Mouse (Mus musculus) urinary bladder, postnatal 14 days (tissue): ENCODE measurements at regions not wholly inside any gene's neighbourhood (a gene's known extent, or its start where the extent isn't known, plus 50 kb on each side); places are given as distances from the start of the nearest gene placed in this dataset.
A peak's percentile ranks its signal among the peaks of the same experiment; 100 is the strongest.

Source experiments
- DNase-seq: peaks from one replicate; pipeline ENCODE4 v3.0.0; 2021; ENCODE audit warnings: low spot score

DNA sequence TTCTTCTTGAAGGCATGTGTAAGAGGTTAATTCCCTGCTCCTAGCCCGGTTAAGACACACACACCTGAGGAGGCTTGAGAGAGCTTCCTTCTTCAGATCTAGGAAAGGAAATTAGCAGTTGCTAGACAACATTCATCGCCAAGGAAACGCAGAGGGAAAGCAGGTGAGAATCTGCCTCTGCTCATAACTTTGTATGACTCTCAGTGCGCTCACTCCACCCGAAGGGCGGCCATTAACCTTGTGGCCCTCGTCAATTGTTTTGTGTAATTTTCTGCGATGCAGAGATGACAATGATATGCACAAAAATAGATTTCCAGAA is 105.3 kb upstream of the Sgk1 start:
- no peak for DNase-seq

DNA sequence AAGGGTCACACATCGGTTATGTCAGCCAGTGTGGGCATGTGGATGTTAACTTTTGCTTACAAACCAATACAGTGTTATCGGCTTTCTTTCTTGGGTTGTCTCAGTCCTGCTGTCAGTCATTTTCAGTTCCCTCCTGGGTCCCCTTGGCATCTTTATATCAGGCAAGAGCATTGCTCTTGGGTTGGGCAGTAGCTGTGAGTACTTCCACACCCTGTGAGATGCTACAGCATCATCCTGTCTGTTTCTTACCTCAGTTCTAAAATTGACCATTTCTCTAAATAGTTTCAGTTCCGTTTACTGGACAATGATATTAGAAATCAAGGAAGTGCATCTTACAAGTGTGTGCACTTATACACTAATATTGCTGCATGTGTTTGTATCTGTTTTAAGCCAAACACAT is 104.9 kb upstream of the Sgk1 start:
- no peak for DNase-seq

- no peak for DNase-seq
Observed at GRCm38 (mm10) chr10:21783478-21783877, 98.5 kb upstream of the Sgk1 start.

DNA sequence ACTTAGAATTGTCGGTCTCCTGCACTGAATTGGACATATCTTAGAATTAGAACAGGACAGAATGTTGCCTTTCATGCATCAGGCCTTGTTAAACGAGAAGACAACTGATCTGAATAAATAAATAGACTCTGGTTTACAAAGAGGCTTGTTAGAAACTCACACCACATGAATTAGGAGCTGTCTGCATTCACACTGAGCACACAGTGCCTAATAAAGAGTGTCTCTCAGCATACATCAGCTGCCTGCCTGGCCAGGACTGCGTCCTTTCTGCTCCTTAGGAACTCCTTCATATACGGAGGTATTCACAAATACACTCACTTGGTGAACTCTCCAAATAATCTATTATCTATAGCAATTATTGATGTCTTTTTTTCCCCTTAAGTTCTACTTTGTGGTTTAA is 96.9 kb upstream of the Sgk1 start:
- DNase-seq = no peak

GRCm38 (mm10) chr10:21785785-21786184 is 96.2 kb upstream of the Sgk1 start:
- no peak for DNase-seq

GRCm38 (mm10) chr10:21789847-21790530 is 92.0 kb upstream of the Sgk1 start:
- peak; percentile 55 for DNase-seq

DNA sequence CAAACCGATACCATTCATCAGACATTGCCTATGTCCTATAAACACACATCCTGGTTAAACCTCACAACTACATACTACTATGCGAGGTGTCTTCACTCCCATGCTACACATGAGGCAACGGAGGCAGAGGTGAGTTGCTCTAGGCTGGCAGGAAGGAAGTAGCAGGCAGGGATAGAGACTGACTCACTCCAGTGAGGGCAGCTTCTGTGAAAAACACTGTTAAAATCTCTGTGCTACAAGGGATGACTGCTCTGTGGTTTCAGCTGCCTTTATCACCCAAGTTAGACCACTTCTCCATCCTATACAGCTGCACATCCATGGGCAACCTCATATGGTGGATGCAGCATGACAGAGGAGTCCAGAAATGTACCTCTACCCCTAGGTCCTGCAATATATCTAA is 91.0 kb upstream of the Sgk1 start:
- no peak for DNase-seq

- no peak for DNase-seq
Observed at GRCm38 (mm10) chr10:21792431-21792830, 89.6 kb upstream of the Sgk1 start.

DNA sequence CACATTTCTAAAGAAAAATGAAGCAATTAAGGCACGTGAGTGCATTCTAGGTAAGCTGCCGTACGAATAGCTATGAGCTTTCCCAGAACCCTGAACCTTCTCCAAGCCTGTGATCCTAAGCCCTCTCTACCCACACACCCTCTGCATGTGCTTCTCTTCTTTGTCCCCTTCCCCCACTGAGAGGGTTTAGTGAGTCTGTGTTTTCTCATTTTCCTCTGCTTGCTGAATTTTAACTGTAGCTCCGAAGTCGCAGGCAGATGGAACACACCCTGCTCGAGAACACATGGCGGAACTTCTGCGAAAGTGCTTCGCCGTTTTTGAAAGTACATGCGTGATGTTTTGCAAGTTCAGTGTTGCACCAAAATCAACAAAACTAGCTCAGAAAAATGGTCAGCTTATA is 88.3 kb upstream of the Sgk1 start:
- DNase-seq = no peak

GRCm38 (mm10) chr10:21796386-21796785 is 85.6 kb upstream of the Sgk1 start:
- no peak for DNase-seq

DNA sequence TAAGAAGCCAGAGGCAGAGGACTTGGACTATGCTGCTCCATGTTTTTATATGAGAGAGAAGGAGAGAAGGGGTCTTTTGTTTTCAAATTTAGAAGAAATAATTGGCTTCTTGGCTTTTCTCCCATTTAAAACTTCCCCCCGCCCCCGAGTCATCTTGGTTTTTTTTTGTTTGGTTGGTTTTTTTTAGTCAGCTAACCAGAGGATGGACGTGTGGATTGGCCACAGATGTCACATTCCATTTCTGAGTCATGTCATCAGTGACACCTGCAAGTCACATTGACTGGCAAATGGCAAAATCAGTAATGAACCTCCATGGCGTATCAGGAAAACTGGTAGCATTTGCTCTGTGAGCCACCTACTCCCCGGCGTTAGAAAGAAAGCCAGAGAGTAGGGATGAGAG is 83.9 kb upstream of the Sgk1 start:
- DNase-seq = no peak

DNA sequence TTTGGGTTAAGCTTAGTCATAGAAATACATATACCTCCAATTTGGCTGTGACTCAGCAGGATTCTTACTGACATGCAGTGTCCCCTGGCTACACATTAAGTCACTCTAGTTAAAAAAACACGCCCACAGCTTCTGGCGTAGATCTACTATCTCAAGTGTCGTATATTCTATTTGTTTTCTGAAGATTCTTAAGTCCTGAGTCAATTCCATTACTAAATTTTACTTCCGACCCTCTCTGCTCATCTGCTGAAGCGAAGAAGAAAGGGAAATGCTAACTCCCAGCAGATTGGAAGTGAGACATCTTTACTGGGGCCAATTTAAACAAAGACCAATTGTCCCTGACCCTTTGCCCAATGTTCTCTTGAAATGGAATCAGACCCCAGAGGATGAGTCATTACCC is 80.4 kb upstream of the Sgk1 start:
- DNase-seq = no peak

GRCm38 (mm10) chr10:21803184-21803583 is 78.8 kb upstream of the Sgk1 start:
- no peak for DNase-seq

- no peak for DNase-seq
Observed at GRCm38 (mm10) chr10:21804761-21805160, 77.2 kb upstream of the Sgk1 start.

GRCm38 (mm10) chr10:21805606-21806005 is 76.4 kb upstream of the Sgk1 start:
- no peak for DNase-seq

- DNase-seq = no peak
Observed at GRCm38 (mm10) chr10:21806716-21807115, 75.3 kb upstream of the Sgk1 start.

- no peak for DNase-seq
Observed at GRCm38 (mm10) chr10:21819686-21820085, 62.3 kb upstream of the Sgk1 start.

DNA sequence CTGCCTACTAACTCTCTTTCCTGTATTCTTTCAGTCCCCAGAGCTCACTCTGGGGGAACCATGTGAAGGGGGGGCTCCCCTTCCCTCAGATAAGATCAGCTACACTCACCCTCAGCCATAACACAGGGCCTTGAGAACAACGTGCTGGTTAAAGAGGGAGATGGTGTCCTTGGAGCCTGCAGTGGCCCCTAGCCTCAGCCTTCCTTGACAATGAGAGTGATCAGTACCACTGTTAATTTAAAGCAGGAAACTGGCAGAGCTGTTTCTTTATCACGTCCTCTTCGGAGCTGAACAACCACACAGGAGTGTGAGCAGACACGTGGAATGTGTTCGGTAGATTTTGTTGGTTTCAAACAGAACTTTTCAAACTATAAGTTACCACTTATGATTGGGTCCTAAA is 60.6 kb upstream of the Sgk1 start:
- no peak for DNase-seq

DNA sequence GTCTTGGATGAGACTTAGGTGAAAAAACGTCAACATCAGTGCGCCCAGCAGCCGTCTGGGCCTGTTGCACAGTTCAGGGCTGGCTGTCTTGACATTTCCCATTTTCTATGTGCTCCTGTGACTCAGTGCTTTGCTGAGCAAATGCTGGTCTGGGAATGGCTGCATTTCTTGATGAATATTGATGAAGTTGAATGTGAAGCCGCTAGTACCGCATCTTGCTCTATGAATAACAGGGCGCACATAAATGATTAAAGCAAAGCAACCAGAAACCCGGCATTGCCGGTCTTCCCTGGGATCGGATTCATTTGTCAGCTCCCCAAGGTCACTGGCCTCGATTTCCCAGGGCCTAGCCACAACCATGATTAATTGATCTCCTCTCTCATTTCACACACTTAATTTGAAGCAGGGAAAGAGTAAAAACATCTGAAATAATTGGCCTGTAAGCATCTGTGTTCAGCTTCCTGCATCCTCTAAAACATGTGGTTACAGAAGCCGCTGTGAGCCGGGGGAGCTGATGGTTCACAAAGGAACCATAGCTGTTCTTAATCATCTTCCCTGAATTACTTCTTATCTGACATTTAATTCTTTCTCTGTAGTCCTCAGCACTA is 57.5 kb upstream of the Sgk1 start:
- DNase-seq = no peak

DNA sequence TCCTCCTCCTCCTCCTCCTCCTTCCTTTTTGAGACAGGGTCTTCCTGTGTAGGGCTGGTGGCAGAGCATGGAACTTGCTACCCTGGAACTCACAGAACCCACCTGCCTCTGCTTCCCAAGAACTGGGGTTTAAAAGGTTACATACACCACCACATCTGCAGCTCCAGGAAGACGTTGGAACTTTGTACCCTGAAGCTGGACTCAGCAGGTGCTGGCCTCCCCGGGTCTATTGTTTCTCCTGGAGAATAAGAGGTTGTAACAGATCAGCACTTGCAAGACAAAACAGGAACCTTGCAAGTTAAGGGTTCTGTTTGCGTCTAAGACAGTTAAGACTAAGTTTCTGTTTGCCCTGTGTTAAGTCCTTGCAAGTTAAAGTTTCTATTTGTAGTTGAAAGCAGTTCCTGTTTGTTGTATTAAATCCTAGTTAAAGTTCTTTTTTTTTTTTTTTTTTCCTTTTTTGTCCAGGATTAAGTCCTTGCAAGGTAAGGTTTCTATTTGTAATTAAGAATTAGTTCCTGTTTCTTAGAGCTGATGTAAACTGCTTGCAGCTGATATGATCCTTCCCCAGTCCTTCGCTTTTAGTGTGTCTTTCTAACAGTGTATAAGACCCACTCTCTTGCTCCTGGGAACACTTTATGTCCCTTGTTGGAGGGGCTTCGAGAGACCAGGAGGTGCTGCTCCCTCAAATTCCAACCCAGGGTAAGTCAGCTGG is 55.0 kb upstream of the Sgk1 start:
- no peak for DNase-seq

DNA sequence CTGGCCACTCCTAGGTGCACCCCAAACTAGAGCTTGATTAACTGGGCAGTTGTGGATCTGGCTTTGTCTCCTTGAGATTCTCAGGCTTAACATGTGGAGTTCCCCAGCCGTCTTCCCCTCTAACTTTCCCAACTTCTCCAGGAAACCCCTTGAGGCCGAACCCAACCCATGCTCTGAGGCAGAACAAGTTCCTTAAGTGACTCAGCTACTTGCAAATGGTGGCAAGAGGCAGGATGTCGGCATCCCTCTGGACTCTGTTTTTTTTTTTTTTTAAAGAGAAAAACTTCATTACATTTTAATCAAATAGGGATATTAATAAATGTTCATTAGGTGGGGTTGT is 54.5 kb upstream of the Sgk1 start:
- DNase-seq = no peak

GRCm38 (mm10) chr10:21828432-21829061 is 53.4 kb upstream of the Sgk1 start:
- no peak for DNase-seq

DNA sequence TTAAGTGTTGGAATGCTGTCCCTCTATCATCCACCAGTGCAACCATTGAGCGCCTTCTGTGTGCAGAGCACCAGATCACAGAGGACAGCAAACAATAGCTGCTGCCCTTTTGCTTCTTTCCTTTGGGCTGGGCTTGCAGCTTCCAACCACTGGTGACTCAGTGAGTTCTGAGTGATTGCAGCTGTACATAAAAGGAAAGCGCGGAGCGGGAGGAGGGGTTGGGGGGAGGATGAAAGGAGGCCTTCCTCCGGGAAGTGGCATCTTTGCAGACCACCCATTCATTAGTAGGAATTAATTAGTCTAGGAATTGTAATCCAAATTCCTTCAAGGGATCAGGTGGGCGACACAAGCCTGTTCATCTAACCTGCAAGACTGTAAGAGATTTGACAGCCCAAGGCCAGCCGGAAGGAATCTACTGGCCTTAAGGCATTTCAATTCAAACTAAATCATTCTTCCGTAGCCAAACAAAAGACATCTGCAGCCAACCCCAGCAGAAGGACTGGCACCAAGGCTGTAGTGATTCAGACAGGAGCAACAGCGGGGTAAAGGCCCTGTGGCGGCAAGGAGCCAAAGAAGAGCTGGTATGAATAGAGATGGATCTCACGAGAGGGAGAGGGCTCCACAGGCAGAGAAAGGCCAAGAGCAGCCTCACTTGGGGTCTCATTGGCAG is 52.8 kb upstream of the Sgk1 start:
- peak; percentile 28 for DNase-seq
